ENCODE assay signal across 13 mouse cellular contexts in the genomic region with DNA sequence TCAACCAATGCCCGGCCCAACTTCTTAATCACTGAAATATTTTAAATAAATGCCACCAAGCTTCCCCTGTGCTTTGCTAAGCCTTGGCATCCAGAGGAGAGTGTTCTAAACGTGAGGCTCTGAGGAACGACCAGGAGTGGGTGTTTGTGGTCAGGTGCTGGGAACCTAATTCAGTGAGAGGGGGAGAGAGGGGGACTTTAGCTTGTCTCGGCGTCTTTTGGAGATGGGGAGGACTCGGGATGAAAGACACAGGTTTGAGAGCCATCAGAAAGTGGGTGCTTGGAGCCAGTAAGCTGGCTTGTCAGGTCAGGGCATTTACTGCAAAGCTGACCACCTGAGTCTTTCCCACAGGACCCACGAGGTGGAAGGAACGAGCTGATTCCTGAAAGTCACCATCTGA. TPM values are rescaled to one million over a fixed set of nuclear protein-coding genes. Genes with fewer than 3 reads are reported as not detected.
"Had no signal": no experiment of that assay in that cellular context is flagged by ENCODE, and none has a peak within 500 bp of the region (broad histone marks: within the 10 kb centered on the region; RNA-seq: fewer than 3 reads in every experiment).

No protein-coding gene starts in this region.

- H3K9me3 ChIP-seq: limb, embryonic 12.5 days; limb, embryonic 15.5 days; liver, embryonic 15.5 days had no signal

- H3K36me3 ChIP-seq: limb, embryonic 12.5 days; limb, embryonic 15.5 days; liver, embryonic 15.5 days had no signal

- DNase-seq: kidney, adult 18-20 months; kidney, adult 9 months; kidney, postnatal 14 days; kidney, postnatal 4 days; left cerebral cortex, postnatal 4 days; lung, embryonic 14.5 days; thymus, adult 18-20 months had no signal

- H3K27ac ChIP-seq: limb, embryonic 12.5 days; limb, embryonic 15.5 days; liver, embryonic 15.5 days had no signal

- ATAC-seq: intestine, embryonic 16.5 days; lung, postnatal 0 days had no signal

- H3K4me3 ChIP-seq: limb, embryonic 12.5 days; limb, embryonic 15.5 days; liver, embryonic 15.5 days had no signal

- H3K9ac ChIP-seq: limb, embryonic 12.5 days; limb, embryonic 15.5 days; liver, embryonic 15.5 days; lung, embryonic 14.5 days had no signal

- H3K4me2 ChIP-seq: limb, embryonic 12.5 days; limb, embryonic 15.5 days; liver, embryonic 15.5 days; lung, embryonic 14.5 days; midbrain, embryonic 11.5 days had no signal

RNA-seq across cellular contexts. Expression of gene Ybx2, which starts 3.8 kb away (rescaled TPM):
- polyA plus RNA-seq: liver, embryonic 15.5 days had no signal
